Mouse (Mus musculus) midbrain, embryonic 13.5 days (tissue): ENCODE results near the gene Ppt1. TPM values are rescaled to one million over a fixed set of nuclear protein-coding genes. Genes with fewer than 3 reads are reported as not detected.
A peak's percentile ranks its signal among the peaks of the same experiment; 100 is the strongest.

ENCODE experiments used
- ATAC-seq: fragments of 200-750 bp; cut with Nextera tagmentation; 2 replicates; pipeline ENCODE4 v1.8.0; 2017; ENCODE audit warnings: mild to moderate bottlenecking, moderate TSS enrichment, moderate library complexity
- H3K27ac ChIP-seq: fragments of 300-500 bp; sonication (generic); 2 replicates; pipeline ENCODE4 v1.5.1; 2015; ENCODE audit warnings: inconsistent platforms, mild to moderate bottlenecking, moderate library complexity
- H3K27me3 ChIP-seq: fragments of 300-500 bp; sonication (generic); 2 replicates; pipeline ENCODE4 v1.6.1; 2015; ENCODE audit warnings: mild to moderate bottlenecking, inconsistent platforms
- H3K36me3 ChIP-seq: fragments of 300-500 bp; sonication (generic); 2 replicates; pipeline ENCODE4 v1.6.1; 2015; ENCODE audit warnings: mild to moderate bottlenecking, inconsistent platforms
- H3K4me1 ChIP-seq: fragments of 300-500 bp; sonication (generic); replicated peaks from 2 replicates; pipeline ENCODE4 v1.6.1; 2015; ENCODE audit warnings: inconsistent platforms
- H3K4me2 ChIP-seq: fragments of 300-500 bp; sonication (generic); replicated peaks from 2 replicates; pipeline ENCODE4 v1.6.1; 2015; ENCODE audit warnings: moderate library complexity, mild to moderate bottlenecking, inconsistent platforms
- H3K4me3 ChIP-seq: fragments of 300-500 bp; sonication (generic); replicated peaks from 2 replicates; pipeline ENCODE4 v1.5.1; 2015; ENCODE audit warnings: mild to moderate bottlenecking, inconsistent platforms
- H3K9ac ChIP-seq: fragments of 300-500 bp; sonication (generic); replicated peaks from 2 replicates; pipeline ENCODE4 v1.6.1; 2015; ENCODE audit warnings: mild to moderate bottlenecking, inconsistent platforms
- H3K9me3 ChIP-seq: fragments of 300-500 bp; sonication (generic); 2 replicates; pipeline ENCODE4 v1.6.1; 2016; ENCODE audit warnings: mild to moderate bottlenecking, inconsistent platforms
- WGBS: fragments of 180-500 bp; shearing (Covaris S2); methylation state at CpG from one replicate; pipeline ENCODE4 v1.1.7; 2015; 5-methylcytosine and 5-hydroxymethylcytosine counted together
- polyA plus RNA-seq: library from polyadenylated mRNA; unstranded; fragments of >200 nt; fragmentation: Nextera tagmentation; extraction: Ambion mirVana; gene quantifications from 2 replicates; pipeline ENCODE4 v1.2.1, GENCODE M21; 2015

Gene Ppt1
- polyA plus RNA-seq, 1 experiment from 2014 or later: 81.8 TPM

DNA sequence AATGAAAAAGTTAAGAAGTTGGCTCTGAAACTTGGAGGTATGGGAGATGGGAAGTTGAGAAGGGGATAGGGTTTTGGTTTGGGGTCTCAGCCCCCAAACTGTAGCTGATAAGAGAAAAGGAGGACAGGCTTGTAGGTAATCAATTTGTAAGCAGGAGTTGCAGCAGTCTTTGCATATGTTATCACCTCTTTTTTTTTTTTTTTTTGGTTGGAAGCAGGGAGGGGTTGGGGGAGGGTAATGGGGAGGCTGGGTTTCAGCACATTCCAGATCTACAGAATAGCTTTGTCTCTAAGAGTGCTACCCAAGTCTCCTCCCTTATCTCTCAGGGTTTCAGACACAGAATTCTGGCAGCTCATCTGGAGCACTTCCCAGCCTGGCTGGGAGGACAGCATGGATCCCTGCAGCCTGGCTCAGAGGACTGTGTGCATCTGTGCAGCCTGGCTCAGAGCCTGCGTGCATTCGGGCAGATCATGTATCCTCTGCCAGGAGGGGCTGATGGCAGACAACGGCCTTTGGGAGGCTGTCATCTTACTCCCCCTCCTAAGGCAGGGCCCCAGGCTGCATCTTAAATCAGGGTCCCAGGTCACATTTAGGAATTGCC, 54.9 kb downstream of the Ppt1 start:
- no peak overlapping the region for H3K4me2 ChIP-seq
- H3K9me3 ChIP-seq: no peaks in the 10 kb centered on the region
- H3K4me1 ChIP-seq: peaks cover 13% of the 10 kb centered on the region
- WGBS: 11% methylated on average over 3 of the region's 3 CpGs
- H3K9ac ChIP-seq: no peak overlapping the region; the same call in 1 of the 2 replicates
- H3K27me3 ChIP-seq: no peaks in the 10 kb centered on the region
- H3K4me3 ChIP-seq: no peak overlapping the region
- peak overlapping the region; percentile 51; the same call in 1 of the 2 replicates for H3K27ac ChIP-seq
- ATAC-seq: peak; percentile 35; the same call in 1 of the 2 replicates
- H3K36me3 ChIP-seq: no peaks in the 10 kb centered on the region

DNA sequence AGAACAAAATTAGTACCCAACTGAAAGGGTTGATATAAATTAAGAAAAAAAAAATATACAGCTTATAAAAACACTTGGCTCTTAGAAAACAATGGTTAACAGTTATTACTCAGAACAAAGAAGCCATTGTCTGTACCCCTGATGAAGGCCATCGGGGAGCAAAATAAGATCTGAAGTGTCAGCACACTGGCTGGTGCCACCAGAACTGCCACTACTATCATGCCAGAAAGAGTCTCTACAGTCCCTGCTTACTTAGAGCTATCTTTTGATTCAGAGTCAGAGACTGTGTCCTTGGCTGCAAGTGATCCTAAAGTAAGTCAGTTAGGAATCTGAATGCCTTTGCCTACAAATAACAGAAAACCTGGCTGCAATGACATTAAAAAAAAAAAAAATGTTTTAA, 55.6 kb downstream of the Ppt1 start:
- Histone ChIP-seq H3K9ac (no peak overlapping the region), H3K4me1 (peaks cover 13% of the 10 kb centered on the region), H3K4me2 (no peak overlapping the region), H3K27me3 (no peaks in the 10 kb centered on the region), H3K9me3 (no peaks in the 10 kb centered on the region), H3K4me3 (no peak overlapping the region), H3K36me3 (no peaks in the 10 kb centered on the region), H3K27ac (no peak overlapping the region)
- 37% methylated on average over 1 of the region's 1 CpGs for WGBS
- ATAC-seq: no peak

DNA sequence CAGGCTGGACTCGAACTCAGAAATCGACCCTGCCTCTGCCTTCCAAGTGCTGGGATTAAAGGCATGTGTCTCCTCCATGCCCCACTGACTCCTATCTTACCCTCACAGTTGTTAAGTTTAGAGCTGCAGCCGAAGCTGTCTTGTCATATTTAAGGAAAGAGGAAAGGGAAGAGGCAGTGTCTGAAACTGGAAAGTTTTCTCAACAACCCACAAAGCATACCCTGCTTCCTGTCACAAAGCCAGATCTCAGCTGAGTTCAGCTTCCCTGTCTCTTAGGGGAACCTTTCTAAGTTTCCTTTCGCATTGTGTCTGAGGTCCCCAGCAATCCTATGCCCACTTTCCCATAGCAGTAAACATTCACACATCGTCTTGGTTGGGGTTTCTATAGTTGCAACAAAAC, 56.1 kb downstream of the Ppt1 start:
- Histone ChIP-seq H3K4me3 (no peak overlapping the region), H3K4me2 (no peak overlapping the region), H3K9me3 (no peaks in the 10 kb centered on the region), H3K9ac (no peak overlapping the region), H3K27me3 (no peaks in the 10 kb centered on the region), H3K4me1 (peaks cover 9% of the 10 kb centered on the region), H3K36me3 (no peaks in the 10 kb centered on the region), H3K27ac (no peak overlapping the region)
- WGBS: 85% methylated on average over 5 of the region's 5 CpGs
- no peak for ATAC-seq

DNA sequence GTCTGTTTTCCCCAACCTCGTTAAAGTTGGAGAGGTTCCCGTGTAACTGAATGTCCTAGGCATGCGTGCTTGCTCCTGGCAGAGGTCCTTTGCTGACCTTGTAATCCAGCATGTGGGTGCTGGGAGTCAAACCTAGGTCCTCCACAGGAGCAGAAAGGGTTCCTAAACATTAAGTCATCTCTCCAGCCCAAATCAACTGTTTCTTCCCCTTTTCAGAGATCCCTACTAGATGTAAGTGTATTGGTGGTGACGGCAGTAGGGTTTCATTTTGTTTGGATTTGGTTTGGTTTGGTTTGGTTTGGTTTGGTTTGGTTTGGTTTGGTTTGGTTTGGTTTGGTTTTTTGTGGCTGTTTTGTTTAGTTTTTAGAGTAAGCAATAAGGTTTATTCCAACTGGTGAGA, 61.7 kb downstream of the Ppt1 start:
- H3K27me3 ChIP-seq: no peaks in the 10 kb centered on the region
- H3K9me3 ChIP-seq: no peaks in the 10 kb centered on the region
- 86% methylated on average over 4 of the region's 4 CpGs for WGBS
- no peak overlapping the region for H3K9ac ChIP-seq
- H3K4me3 ChIP-seq: no peak overlapping the region
- H3K4me2 ChIP-seq: no peak overlapping the region
- no peak overlapping the region for H3K27ac ChIP-seq
- H3K4me1 ChIP-seq: no peaks in the 10 kb centered on the region
- H3K36me3 ChIP-seq: no peaks in the 10 kb centered on the region
- ATAC-seq: no peak

DNA sequence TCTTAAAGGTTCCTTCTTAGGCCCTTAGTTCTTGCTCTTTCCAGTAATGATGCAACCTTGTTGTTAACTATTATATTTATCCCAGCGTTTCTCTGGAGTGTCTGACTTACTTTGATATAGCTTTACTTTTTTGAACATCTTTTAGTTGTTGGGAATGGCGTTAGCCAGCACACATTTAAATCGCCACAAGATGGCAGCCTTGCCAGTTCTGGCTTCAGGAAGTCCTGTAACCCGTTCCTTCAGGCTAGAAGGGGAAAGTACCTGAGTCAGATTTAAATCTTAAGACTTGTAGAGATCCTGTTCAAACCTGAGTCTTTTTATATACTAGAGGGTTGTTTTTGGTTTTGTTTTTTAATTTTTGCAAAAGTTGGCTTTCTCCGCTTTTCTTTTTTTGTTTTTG, 62.3 kb downstream of the Ppt1 start:
- H3K27ac ChIP-seq: no peak overlapping the region
- no peaks in the 10 kb centered on the region for H3K4me1 ChIP-seq
- no peak overlapping the region for H3K9ac ChIP-seq
- H3K27me3 ChIP-seq: no peaks in the 10 kb centered on the region
- H3K36me3 ChIP-seq: no peaks in the 10 kb centered on the region
- no peak overlapping the region for H3K4me3 ChIP-seq
- WGBS: 16% methylated on average over 5 of the region's 5 CpGs
- H3K9me3 ChIP-seq: no peaks in the 10 kb centered on the region
- H3K4me2 ChIP-seq: no peak overlapping the region
- no peak for ATAC-seq

DNA sequence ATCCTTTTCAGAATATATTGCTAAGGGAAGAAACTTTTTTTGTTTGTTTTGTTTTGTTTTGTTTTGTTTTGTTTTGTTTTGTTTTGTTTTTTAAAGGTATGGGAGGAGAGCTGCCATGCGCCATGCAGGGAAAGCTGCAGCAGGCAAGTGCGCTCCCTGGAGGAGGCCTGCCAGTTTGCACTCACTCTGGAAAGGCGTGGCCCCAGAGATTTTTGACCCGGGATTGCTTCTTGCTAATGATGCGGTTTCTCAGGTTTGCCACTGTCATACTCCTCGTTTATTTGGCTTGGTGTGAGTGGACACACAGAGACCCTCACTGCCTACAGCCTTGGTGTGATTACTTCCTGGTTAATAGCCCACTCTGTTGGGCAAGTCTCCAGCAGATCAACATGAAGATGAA, 66.1 kb downstream of the Ppt1 start:
- Histone ChIP-seq H3K27me3 (no peaks in the 10 kb centered on the region), H3K36me3 (no peaks in the 10 kb centered on the region), H3K9me3 (no peaks in the 10 kb centered on the region), H3K4me2 (no peak overlapping the region), H3K4me3 (no peak overlapping the region), H3K9ac (no peak overlapping the region), H3K4me1 (no peaks in the 10 kb centered on the region), H3K27ac (no peak overlapping the region)
- ATAC-seq: no peak
- 36% methylated on average over 6 of the region's 6 CpGs for WGBS

DNA sequence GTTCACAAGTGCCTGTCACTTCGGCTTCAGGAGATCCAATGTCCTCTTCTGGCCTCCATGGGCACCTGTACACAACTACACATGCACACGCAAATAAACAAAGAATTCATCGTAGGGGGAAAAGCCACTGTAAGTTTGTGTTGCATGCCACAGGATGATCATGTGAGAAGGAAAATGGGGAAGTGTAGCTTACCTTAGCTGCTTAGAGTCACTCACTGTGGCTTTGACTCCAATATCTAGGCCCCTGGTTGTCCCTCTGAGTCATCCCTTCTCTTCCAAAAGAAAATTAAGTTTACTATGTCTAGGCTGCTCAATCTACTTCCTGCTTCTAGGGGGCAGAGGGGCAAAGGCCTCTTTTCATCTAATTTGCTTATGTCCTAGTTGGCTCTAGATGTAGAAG, 67.7 kb downstream of the Ppt1 start:
- no peak overlapping the region for H3K9ac ChIP-seq
- no peak overlapping the region for H3K27ac ChIP-seq
- no peak overlapping the region for H3K4me2 ChIP-seq
- H3K4me3 ChIP-seq: no peak overlapping the region
- 96% methylated on average over 3 of the region's 3 CpGs for WGBS
- no peaks in the 10 kb centered on the region for H3K36me3 ChIP-seq
- peaks cover 3% of the 10 kb centered on the region for H3K4me1 ChIP-seq
- H3K9me3 ChIP-seq: no peaks in the 10 kb centered on the region
- no peak for ATAC-seq
- no peaks in the 10 kb centered on the region for H3K27me3 ChIP-seq

DNA sequence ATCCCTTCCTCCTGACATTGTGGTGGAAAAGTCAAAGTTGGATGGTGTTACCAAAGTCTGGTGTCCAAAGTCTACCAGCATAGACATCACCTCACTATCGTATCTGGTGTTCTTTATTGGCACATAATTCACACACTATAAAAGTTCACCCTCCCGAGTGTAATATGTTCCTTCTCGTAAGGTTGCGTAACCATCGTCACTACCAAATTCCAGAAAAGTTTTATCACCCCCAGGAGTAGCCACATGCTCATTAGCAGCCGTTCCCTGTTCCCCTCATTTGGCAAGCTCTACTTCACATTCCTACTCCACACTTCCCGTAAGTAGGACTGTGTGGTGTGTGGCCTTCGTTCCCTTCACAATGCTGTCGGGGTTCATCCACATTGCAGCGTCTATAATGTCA, 69.3 kb downstream of the Ppt1 start:
- no peak overlapping the region for H3K9ac ChIP-seq
- 94% methylated on average over 10 of the region's 10 CpGs for WGBS
- H3K27ac ChIP-seq: no peak overlapping the region
- H3K9me3 ChIP-seq: no peaks in the 10 kb centered on the region
- H3K4me2 ChIP-seq: no peak overlapping the region
- no peaks in the 10 kb centered on the region for H3K27me3 ChIP-seq
- no peak overlapping the region for H3K4me3 ChIP-seq
- peaks cover 16% of the 10 kb centered on the region for H3K4me1 ChIP-seq
- no peak for ATAC-seq
- no peaks in the 10 kb centered on the region for H3K36me3 ChIP-seq

Other genes starting within 250 kb of the Ppt1 start
- gene 9530002B09Rik, start 147.0 kb upstream of the Ppt1 start, polyA plus RNA-seq: not detected in 2 replicates
- gene Cap1, start 49.8 kb downstream of the Ppt1 start, polyA plus RNA-seq: 73.8 and 77.2 TPM in 2 replicates
- gene Mfsd2a, start 124.9 kb downstream of the Ppt1 start, polyA plus RNA-seq: 31.7 and 32.5 TPM in 2 replicates
- 95.2 and 101 TPM in 2 replicates for gene Mycl, start 159.4 kb downstream of the Ppt1 start, polyA plus RNA-seq
- gene Trit1, start 180.4 kb downstream of the Ppt1 start, polyA plus RNA-seq: 27.6 and 30.9 TPM in 2 replicates